Mouse (Mus musculus) kidney, postnatal 25 days (tissue): ENCODE data around the gene Adra2c.
A peak's percentile ranks its signal among the peaks of the same experiment; 100 is the strongest.

Source experiments
- DNase-seq, 2 experiments: peaks; one replicate each; pipeline ENCODE4 v3.0.0; 2021; ENCODE audit warnings: mixed read lengths in 2 of 2

Gene Adra2c

GRCm38 (mm10) chr5:35313231-35313821, 35.2 kb downstream of the Adra2c start:
- peak; percentile 50 to 74 for DNase-seq

GRCm38 (mm10) chr5:35313826-35314586, 35.9 kb downstream of the Adra2c start:
- DNase-seq: peak; percentile 38 to 51

- peak; percentile 74 to 81 for DNase-seq
Observed at GRCm38 (mm10) chr5:35314629-35315028, 36.5 kb downstream of the Adra2c start.

- DNase-seq: no peak
Observed at GRCm38 (mm10) chr5:35315204-35315603, 37.1 kb downstream of the Adra2c start.

- DNase-seq: peak; percentile 90
Observed at GRCm38 (mm10) chr5:35320650-35321049, 42.5 kb downstream of the Adra2c start.

GRCm38 (mm10) chr5:35330822-35331221, 52.7 kb downstream of the Adra2c start:
- no peak for DNase-seq
